Mouse (Mus musculus): ENCODE results near the gene Sacm1l.

Gene Sacm1l

GRCm38 (mm10) chr9:123577360-123578192 lies 48.0 kb downstream of the Sacm1l start:
- in situ Hi-C loops (cut with MboI) = no loop called here

- in situ Hi-C loops (cut with MboI) = no loop called here
These were observed 59.8 kb downstream of the Sacm1l start for GRCm38 (mm10) chr9:123589240-123589910.

- in situ Hi-C loops (cut with MboI) = no loop called here
These were observed 65.6 kb downstream of the Sacm1l start for GRCm38 (mm10) chr9:123595194-123595593.

GRCm38 (mm10) chr9:123596910-123597309 lies 67.4 kb downstream of the Sacm1l start:
- in situ Hi-C loops (cut with MboI) = no loop called here

GRCm38 (mm10) chr9:123597376-123597775 lies 67.8 kb downstream of the Sacm1l start:
- in situ Hi-C loops (cut with MboI) = no loop called here

GRCm38 (mm10) chr9:123601529-123601928 lies 72.0 kb downstream of the Sacm1l start:
- in situ Hi-C loops (cut with MboI) = no loop called here

GRCm38 (mm10) chr9:123620311-123621098 lies 90.9 kb downstream of the Sacm1l start:
- in situ Hi-C loops (cut with MboI) = no loop called here

- in situ Hi-C loops (cut with MboI) = no loop called here
These were observed 95.2 kb downstream of the Sacm1l start for GRCm38 (mm10) chr9:123624741-123625140.

GRCm38 (mm10) chr9:123625821-123626220 lies 96.3 kb downstream of the Sacm1l start:
- in situ Hi-C loops (cut with MboI) = no loop called here

GRCm38 (mm10) chr9:123631666-123632065 lies 102.1 kb downstream of the Sacm1l start:
- in situ Hi-C loops (cut with MboI) = no loop called here

GRCm38 (mm10) chr9:123632281-123632680 lies 102.7 kb downstream of the Sacm1l start, which contains the start of gene Slc6a20b:
Gene Slc6a20b (minus strand): TSS chr9:123632565.
- in situ Hi-C loops (cut with MboI) = no loop called here

GRCm38 (mm10) chr9:123632993-123633392 lies 103.4 kb downstream of the Sacm1l start:
- in situ Hi-C loops (cut with MboI) = no loop called here

GRCm38 (mm10) chr9:123636771-123637170 lies 107.2 kb downstream of the Sacm1l start:
- in situ Hi-C loops (cut with MboI) = no loop called here

- in situ Hi-C loops (cut with MboI) = no loop called here
These were observed 108.7 kb downstream of the Sacm1l start for GRCm38 (mm10) chr9:123638231-123638630.

- in situ Hi-C loops (cut with MboI) = no loop called here
These were observed 109.1 kb downstream of the Sacm1l start for GRCm38 (mm10) chr9:123638668-123639089.

GRCm38 (mm10) chr9:123640106-123640505 lies 110.5 kb downstream of the Sacm1l start:
- in situ Hi-C loops (cut with MboI) = no loop called here
